Mouse (Mus musculus) kidney, postnatal 4 days (tissue): ENCODE data around the gene Plekha1.

Experiments
- DNase-seq, 2 experiments: peaks; one replicate each; pipeline ENCODE4 v3.0.0; 2021; ENCODE audit warnings: mixed read lengths in 2 of 2

Plekha1 gene

GRCm38 (mm10) chr7:130959868-130960267, 94.3 kb downstream of the Plekha1 start:
- DNase-seq, result peak; percentile 64 to 75

GRCm38 (mm10) chr7:130961429-130961828, 95.9 kb downstream of the Plekha1 start:
- DNase-seq, result no peak
